Mouse (Mus musculus) CH12.LX (cell line): Measurements from ENCODE around the gene Bace1.

Source experiments
- CTCF ChIP-seq, 2 experiments: IDR thresholded peaks in 1 of 2; conservative IDR thresholded peaks in 1 of 2; 2 replicates each; pipeline ENCODE4 v1.5.1; 2011 to 2012; ENCODE audit warnings: low read depth in 2 of 2, low read length in 2 of 2, improper control_type of control experiment in 1 of 2, inconsistent platforms in 1 of 2, mild to moderate bottlenecking in 1 of 2, moderate library complexity in 1 of 2
- EP300 ChIP-seq: IDR thresholded peaks from 2 replicates; pipeline ENCODE4 v1.6.1; 2011; ENCODE audit warnings: low read length, improper control_type of control experiment
- KAT2A ChIP-seq: IDR thresholded peaks from 2 replicates; pipeline ENCODE4 v1.6.1; 2012; ENCODE audit warnings: low read length, improper control_type of control experiment, inconsistent platforms; ENCODE audit not compliant: insufficient replicate concordance
- MYC ChIP-seq: IDR thresholded peaks from 2 replicates; pipeline ENCODE4 v1.6.1; 2011; ENCODE audit warnings: low read depth, mild to moderate bottlenecking, improper control_type of control experiment, low read length
- POLR2A ChIP-seq: IDR thresholded peaks from 2 replicates; pipeline ENCODE4 v1.6.1; 2011; ENCODE audit warnings: low read depth, mild to moderate bottlenecking, improper control_type of control experiment, low read length

GRCm38 (mm10) chr9:45849528-45850408, 11.4 kb downstream of the Bace1 start:
- no peak for TF ChIP-seq KAT2A
- no peak for TF ChIP-seq MYC
- no peak for TF ChIP-seq EP300
- TF ChIP-seq POLR2A = no peak
- TF ChIP-seq CTCF (conservative IDR thresholded peaks at IDR 0.05 in 1 of 2, IDR thresholded peaks at IDR 0.05 in 1 of 2; ENCODE audit: low read depth in 2 of 2, low read length in 2 of 2) = no peak
